Mouse (Mus musculus): ENCODE results near the gene Podxl2.

- no peak for TF ChIP-seq CTCF (IDR thresholded peaks at IDR 0.05; ENCODE audit: low read depth)
- peak; percentile 100 for TF ChIP-seq EP300 (IDR thresholded peaks at IDR 0.05; ENCODE audit: low read depth)
These were observed 40.7 kb upstream of the Podxl2 start for GRCm38 (mm10) chr6:88915510-88915909.

Data from liver, postnatal 0 days (tissue).